Mouse (Mus musculus) thymus, postnatal 0 days (tissue): ENCODE measurements around the gene Rhbdd2. TPM values are rescaled to one million over a fixed set of nuclear protein-coding genes. Genes with fewer than 3 reads are reported as not detected.

Experiments used
- DNase-seq: peaks from one replicate; pipeline ENCODE4 v3.0.0-alpha.2; 2015; ENCODE audit warnings: low spot score
- polyA plus RNA-seq: library from polyadenylated mRNA; unstranded; fragments of >200 nt; fragmentation: Nextera tagmentation; extraction: Ambion mirVana; gene quantifications from 2 replicates; pipeline ENCODE4 v1.2.1, GENCODE M21; 2015

The Rhbdd2 gene
- polyA plus RNA-seq, 1 experiment from 2014 or later: 25.5 TPM

GRCm38 (mm10) chr5:135643869-135644268, 11.5 kb downstream of the Rhbdd2 start:
- DNase-seq: no peak

GRCm38 (mm10) chr5:135645330-135645729, 12.9 kb downstream of the Rhbdd2 start:
- no peak for DNase-seq

DNA sequence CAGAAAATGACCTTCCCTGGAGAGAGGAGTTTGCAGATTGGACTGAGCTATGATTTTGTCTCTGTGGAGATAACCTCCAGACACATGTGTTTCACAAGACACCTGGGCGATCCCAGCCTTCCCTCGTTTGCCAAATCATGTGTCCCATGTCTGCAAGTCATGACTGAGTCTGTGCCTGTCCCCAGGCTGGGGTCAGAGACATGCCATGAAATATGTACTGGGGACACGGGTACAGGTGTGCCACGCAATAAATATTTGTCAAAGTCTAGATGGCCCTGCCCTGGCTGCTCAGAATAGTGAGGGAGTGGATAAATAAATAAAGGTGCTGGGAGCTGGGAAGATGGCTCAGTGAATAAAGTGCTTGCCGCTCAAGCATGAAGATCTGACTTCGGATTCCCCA, 13.6 kb downstream of the Rhbdd2 start:
- no peak for DNase-seq

- DNase-seq: peak; percentile 15
Measured at GRCm38 (mm10) chr5:135648461-135649308, 16.3 kb downstream of the Rhbdd2 start.

GRCm38 (mm10) chr5:135649309-135649633, 16.9 kb downstream of the Rhbdd2 start:
- DNase-seq: no peak

GRCm38 (mm10) chr5:135651536-135651935, 19.1 kb downstream of the Rhbdd2 start:
- no peak for DNase-seq

GRCm38 (mm10) chr5:135653209-135653608, 20.8 kb downstream of the Rhbdd2 start:
- DNase-seq: no peak

- no peak for DNase-seq
Measured at GRCm38 (mm10) chr5:135656046-135656445, 23.6 kb downstream of the Rhbdd2 start.

GRCm38 (mm10) chr5:135657128-135657527, 24.7 kb downstream of the Rhbdd2 start:
- no peak for DNase-seq

DNA sequence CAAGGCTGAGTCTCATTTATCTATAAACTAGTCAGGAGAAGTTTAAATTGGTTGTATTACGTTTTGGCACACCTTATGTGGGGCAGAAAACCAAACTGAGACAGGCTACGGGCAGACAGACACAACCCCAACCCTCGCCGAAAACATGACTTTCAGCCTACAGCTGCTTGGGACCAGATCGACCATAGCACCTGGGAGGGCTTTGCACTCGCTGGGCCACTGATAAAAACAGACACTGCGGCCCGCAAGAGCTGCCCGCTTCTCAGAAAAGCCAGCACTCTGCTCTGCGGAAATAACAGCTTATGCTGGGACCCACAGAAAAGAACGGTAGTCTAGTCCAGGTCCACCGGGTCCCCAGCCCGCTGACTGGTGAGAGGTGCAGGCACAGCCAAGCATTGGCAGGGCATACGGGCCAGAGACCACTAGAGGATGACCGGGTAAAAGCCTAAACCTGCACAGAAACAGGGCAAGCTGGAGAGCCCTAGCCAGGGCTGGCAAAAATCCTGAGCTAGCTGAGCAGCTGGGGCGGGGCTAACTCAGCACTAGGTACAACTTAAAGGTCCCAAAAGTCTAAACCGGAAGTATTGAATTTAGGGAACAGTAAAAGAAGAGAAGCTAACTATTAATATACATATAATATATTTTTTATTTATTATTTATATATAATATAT, 25.4 kb downstream of the Rhbdd2 start:
- peak; percentile 6 for DNase-seq

DNA sequence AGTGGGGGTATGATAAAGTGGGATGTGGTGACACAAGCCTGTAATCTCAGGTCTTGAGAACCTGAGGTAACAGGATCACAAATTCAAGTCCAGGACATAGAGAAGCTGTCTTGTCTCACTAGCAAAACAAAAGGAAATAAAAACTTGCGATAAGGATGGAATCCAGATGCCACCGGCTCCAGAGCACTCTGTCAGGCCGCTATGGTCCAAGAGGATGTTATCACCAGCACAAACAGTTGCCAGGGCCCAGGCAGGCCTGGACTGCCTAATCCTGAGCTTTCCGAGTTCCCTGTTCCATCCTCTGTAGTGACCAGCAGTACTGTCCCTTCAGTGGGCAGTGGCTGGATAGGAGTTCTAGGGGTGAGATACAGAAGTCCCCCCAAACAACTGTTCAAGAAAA, 27.5 kb downstream of the Rhbdd2 start:
- DNase-seq: no peak

DNA sequence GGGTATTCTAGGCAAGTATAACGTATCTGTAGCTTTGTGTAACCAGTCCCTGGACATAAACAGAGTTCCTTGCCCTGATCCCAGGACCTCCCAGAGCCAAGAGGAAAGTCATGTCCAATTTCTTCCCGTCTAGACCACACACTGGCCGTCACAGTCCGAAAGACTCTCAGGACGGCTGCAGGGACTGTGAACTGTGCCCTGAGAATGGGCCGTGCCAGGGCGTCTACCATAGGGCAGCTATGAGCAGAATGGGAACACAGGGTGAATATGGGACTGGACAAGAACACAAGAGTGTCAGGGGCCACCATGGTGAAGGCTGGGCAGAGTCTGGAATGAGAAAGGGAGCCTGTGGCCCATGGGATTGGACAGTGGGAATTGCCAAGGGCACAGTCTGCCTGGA, 28.1 kb downstream of the Rhbdd2 start:
- no peak for DNase-seq

DNA sequence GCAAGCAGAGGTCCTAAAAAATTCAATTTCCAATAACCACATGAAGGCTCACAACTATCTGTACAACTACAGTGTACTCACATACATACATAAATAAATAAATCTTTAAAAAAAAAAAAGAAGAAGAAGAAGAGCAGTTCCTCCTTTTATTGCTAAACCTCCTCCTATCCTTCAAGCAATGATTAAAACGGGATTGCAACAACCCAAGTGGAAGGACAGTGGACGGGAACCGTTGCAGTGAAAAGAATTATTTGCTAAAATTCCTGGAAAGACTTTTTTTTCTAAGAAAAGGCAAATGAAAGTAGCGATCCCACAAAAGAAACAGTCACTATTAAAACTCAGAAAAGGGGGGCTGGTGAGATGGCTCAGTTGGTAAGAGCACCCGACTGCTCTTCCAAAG, 34.5 kb downstream of the Rhbdd2 start:
- no peak for DNase-seq

DNA sequence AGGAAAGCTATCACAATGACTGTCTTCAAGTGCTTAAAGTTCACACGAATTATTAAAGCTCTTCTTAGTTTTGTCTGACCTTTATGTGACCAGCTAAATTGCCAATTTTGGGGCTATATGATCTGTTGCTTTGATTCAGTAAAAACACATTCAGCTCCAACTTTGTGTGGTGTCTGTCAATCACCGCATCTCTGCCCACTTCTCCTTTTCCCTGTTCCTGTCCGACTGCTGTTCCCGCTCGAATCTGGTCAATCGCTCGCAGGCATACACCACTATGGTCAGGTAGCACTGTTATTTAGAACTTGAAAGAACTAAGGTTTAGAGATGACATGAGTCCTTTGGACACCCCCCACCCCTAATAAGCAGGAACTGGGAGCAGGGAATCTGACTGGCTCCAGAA, 35.7 kb downstream of the Rhbdd2 start:
- DNase-seq: no peak

DNA sequence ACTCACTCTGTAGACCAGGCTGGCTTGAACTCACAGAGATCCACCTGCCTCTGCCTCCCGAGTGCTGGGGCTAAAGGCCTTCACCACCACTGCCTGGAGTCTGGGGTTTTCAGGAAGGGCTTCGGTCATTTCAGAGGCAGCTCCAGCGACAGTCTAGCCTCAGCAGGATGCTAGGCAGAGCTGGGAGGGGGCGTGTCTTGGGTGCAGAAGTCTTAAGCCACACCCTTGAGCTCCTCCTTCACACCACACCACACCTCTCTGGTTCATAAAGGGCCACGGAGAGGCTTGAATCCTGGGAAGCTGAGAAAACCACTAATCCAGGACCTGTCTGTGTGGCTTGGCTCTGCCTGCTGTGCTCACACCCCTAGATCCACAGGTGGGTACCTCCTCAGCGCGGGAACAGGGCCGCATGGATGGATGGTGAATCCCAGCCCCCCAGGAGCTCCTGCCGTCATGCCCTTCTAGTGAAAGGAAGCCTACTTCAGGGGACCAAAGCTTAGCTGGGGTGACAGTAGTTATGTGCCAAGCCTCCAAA, 37.4 kb downstream of the Rhbdd2 start, which contains the start of gene Por:
Gene Por, plus strand, starts transcription at position 293 of the 535 bp plus-strand sequence.
- DNase-seq: peak; percentile 53

GRCm38 (mm10) chr5:135670881-135671280, 38.5 kb downstream of the Rhbdd2 start:
- DNase-seq: no peak

DNA sequence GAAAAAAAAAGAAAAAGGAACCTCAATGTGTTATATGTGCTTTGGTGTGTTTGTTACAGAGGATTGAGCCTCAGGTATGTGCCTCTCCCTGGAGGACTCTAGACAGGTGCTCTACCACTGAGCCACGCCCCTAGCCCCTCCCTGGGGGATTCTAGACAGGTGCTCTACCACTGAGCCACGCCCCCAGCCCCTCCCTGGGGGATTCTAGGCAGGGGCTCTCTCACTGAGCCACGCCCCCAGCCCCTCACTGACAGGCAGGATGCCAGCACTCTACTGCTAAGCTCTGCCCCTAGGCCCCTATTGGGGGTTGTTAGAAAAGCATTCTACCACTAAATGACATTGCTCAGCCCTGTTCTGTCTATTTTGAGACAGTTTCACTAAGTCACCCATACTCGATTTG, 40.1 kb downstream of the Rhbdd2 start:
- DNase-seq: no peak

DNA sequence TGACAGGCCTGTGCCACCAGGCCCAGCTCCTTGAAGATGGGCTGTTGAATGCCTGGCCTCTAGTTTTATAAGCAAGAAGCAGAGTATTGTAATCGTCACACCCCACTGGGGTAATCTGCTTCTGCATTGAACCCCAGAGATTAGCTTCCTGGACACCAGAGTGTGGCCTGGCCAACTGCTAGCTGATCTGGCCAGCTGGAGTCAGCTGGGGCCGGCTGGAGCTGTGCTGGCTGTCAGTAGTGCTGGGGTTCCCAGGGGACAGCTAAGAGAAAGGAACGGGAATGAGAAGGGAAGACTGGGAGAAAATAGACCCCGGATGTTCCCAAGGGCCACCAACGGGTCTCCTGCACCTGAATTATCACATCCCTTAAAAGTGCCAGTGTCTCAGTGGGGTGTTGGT, 40.6 kb downstream of the Rhbdd2 start:
- no peak for DNase-seq

- no peak for DNase-seq
Measured at GRCm38 (mm10) chr5:135674349-135674775, 41.9 kb downstream of the Rhbdd2 start.

DNA sequence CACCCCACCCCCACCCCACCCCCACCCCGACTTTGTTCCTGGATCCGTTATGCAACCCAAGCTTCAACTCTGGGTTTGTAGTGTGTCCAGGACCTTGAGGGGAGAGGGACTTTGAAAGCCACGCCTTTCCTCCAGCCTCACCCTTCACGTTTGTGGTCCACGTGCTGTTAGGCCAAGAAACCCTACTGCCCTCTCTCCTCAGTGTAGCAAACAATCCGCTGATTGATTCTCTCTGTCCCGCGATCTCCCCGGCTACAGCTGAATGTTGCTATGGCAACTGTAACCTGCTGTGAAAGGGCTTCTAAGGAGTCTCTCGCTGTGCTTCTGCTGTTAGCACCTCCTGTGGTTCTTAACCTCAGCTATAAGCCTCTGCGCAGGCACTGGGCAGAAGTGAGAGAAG, 42.4 kb downstream of the Rhbdd2 start:
- DNase-seq: peak; percentile 50

DNA sequence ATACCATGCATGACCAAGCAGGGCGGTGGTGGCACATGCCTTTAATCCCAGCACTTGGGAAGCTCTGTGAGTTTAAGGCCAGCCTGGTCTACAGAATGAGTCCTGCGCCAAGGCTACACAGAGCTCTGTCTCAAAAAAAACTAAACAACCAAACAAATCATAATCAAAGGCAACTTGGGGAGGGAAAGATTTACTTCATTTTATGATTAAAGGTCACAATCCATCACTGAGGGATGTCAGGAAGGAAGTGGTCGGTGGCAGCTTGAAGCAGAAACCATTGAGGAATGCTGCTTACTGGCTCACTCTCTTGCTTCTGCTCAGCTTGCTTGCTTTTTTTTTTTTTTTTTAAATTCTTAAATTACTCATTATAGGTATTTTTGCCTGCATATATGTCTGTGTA, 44.3 kb downstream of the Rhbdd2 start:
- DNase-seq: no peak

DNA sequence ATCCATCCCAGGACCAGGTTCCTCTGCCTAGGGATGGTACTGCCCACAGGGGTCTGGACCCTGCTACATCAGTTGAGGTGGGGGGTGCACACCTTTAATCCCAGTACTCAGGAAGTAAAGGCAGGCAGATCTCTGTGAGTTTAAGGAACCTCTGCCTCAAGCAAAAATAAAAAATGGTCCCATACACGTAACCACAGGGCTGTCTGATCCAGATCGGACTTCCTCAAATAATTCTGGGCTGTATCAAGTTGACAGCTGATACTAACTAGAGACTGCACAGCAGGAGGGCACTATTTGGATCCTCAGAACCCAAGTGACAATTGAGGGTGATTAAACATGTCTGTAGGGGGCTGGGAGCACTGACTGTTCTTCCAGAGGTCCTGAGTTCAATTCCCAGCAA, 44.8 kb downstream of the Rhbdd2 start:
- no peak for DNase-seq

GRCm38 (mm10) chr5:135678481-135678880, 46.1 kb downstream of the Rhbdd2 start:
- no peak for DNase-seq
